Mouse (Mus musculus): ENCODE data around the gene Prrx2. TPM values are rescaled to one million over a fixed set of nuclear protein-coding genes. Genes with fewer than 3 reads are reported as not detected.

Gene Prrx2
- polyA plus RNA-seq, 1 experiment from 2014 or later: 140 TPM

- H3K27ac ChIP-seq: peak overlapping the region; percentile 76
- H3K4me1 ChIP-seq: peaks cover 91% of the 10 kb centered on the region
- no peak overlapping the region for H3K4me3 ChIP-seq
Measured at GRCm38 (mm10) chr2:30859782-30860181, 25.0 kb downstream of the Prrx2 start.

GRCm38 (mm10) chr2:30862081-30862480 lies 27.3 kb downstream of the Prrx2 start:
- H3K27me3 ChIP-seq (ENCODE audit: low read depth, poor library complexity, severe bottlenecking): no peaks in the 10 kb centered on the region
- no peak for DNase-seq (ENCODE audit: low spot score)
- H3K4me3 ChIP-seq: no peak overlapping the region
- peaks cover 88% of the 10 kb centered on the region for H3K4me1 ChIP-seq
- WGBS: 73% methylated on average over 4 of the region's 4 CpGs
- H3K9me3 ChIP-seq (replicated peaks): no peaks in the 10 kb centered on the region
- peaks cover 17% of the 10 kb centered on the region; the same call in 1 of the 2 replicates for H3K36me3 ChIP-seq
- H3K27ac ChIP-seq: peak overlapping the region; percentile 66; the same call in 1 of the 2 replicates

More at GRCm38 (mm10) chr2:30859782-30860181, 25.0 kb downstream of the Prrx2 start:
- Histone ChIP-seq H3K9me3 (replicated peaks) (no peaks in the 10 kb centered on the region), H3K27me3 (ENCODE audit: low read depth, poor library complexity, severe bottlenecking) (no peaks in the 10 kb centered on the region), H3K36me3 (peaks cover 25% of the 10 kb centered on the region; the same call in 1 of the 2 replicates)
- DNase-seq (ENCODE audit: low spot score): no peak
- WGBS: 85% methylated on average over 5 of the region's 5 CpGs

GRCm38 (mm10) chr2:30863574-30863973 lies 28.8 kb downstream of the Prrx2 start:
- Histone ChIP-seq H3K27ac (peak overlapping the region; percentile 93), H3K4me1 (peaks cover 76% of the 10 kb centered on the region), H3K36me3 (peaks cover 32% of the 10 kb centered on the region), H3K27me3 (ENCODE audit: low read depth, poor library complexity, severe bottlenecking) (no peaks in the 10 kb centered on the region), H3K4me3 (no peak overlapping the region), H3K9me3 (replicated peaks) (no peaks in the 10 kb centered on the region)
- no peak for DNase-seq (ENCODE audit: low spot score)
- WGBS: 51% methylated on average over 9 of the region's 9 CpGs

GRCm38 (mm10) chr2:30864968-30865381 lies 30.2 kb downstream of the Prrx2 start:
- Histone ChIP-seq H3K9me3 (replicated peaks) (no peaks in the 10 kb centered on the region), H3K27me3 (ENCODE audit: low read depth, poor library complexity, severe bottlenecking) (no peaks in the 10 kb centered on the region), H3K4me3 (peak overlapping the region; percentile 40), H3K36me3 (peaks cover 35% of the 10 kb centered on the region), H3K27ac (peak overlapping the region; percentile 93), H3K4me1 (peaks cover 75% of the 10 kb centered on the region)
- peak; percentile 77 for DNase-seq (ENCODE audit: low spot score)
- 2% methylated on average over 35 of the region's 35 CpGs for WGBS

- WGBS: 38% methylated on average over 3 of the region's 3 CpGs
- H3K36me3 ChIP-seq: peaks cover 35% of the 10 kb centered on the region
- H3K4me3 ChIP-seq: peak overlapping the region; percentile 40
- DNase-seq (ENCODE audit: low spot score): no peak
- peak overlapping the region; percentile 93 for H3K27ac ChIP-seq
- H3K9me3 ChIP-seq (replicated peaks): no peaks in the 10 kb centered on the region
- peaks cover 79% of the 10 kb centered on the region for H3K4me1 ChIP-seq
- no peaks in the 10 kb centered on the region for H3K27me3 ChIP-seq (ENCODE audit: low read depth, poor library complexity, severe bottlenecking)
Measured at GRCm38 (mm10) chr2:30865426-30865825, 30.7 kb downstream of the Prrx2 start.

GRCm38 (mm10) chr2:30870863-30871262 lies 36.1 kb downstream of the Prrx2 start:
- no peak overlapping the region for H3K4me3 ChIP-seq
- H3K27me3 ChIP-seq (ENCODE audit: low read depth, poor library complexity, severe bottlenecking): no peaks in the 10 kb centered on the region
- H3K36me3 ChIP-seq: peaks cover 34% of the 10 kb centered on the region
- DNase-seq (ENCODE audit: low spot score): no peak
- peaks cover 81% of the 10 kb centered on the region for H3K4me1 ChIP-seq
- H3K27ac ChIP-seq: peak overlapping the region; percentile 83
- no peaks in the 10 kb centered on the region for H3K9me3 ChIP-seq (replicated peaks)
- WGBS: 77% methylated on average over 8 of the region's 8 CpGs

- DNase-seq (ENCODE audit: low spot score): peak; percentile 89
- Histone ChIP-seq H3K36me3 (peaks cover 26% of the 10 kb centered on the region), H3K4me1 (peaks cover 91% of the 10 kb centered on the region), H3K27ac (peak overlapping the region; percentile 83), H3K4me3 (peak overlapping the region; percentile 3; the same call in 1 of the 2 replicates), H3K27me3 (ENCODE audit: low read depth, poor library complexity, severe bottlenecking) (no peaks in the 10 kb centered on the region), H3K9me3 (replicated peaks) (no peaks in the 10 kb centered on the region)
- 28% methylated on average over 6 of the region's 6 CpGs for WGBS
Measured at GRCm38 (mm10) chr2:30872669-30873068, 37.9 kb downstream of the Prrx2 start.

GRCm38 (mm10) chr2:30874445-30874844 lies 39.7 kb downstream of the Prrx2 start:
- Histone ChIP-seq H3K4me1 (peaks cover 82% of the 10 kb centered on the region), H3K27ac (peak overlapping the region; percentile 83), H3K4me3 (no peak overlapping the region), H3K9me3 (replicated peaks) (no peaks in the 10 kb centered on the region), H3K36me3 (peaks cover 26% of the 10 kb centered on the region), H3K27me3 (ENCODE audit: low read depth, poor library complexity, severe bottlenecking) (no peaks in the 10 kb centered on the region)
- WGBS: 51% methylated on average over 10 of the region's 10 CpGs
- DNase-seq (ENCODE audit: low spot score): no peak

GRCm38 (mm10) chr2:30875096-30875495 lies 40.3 kb downstream of the Prrx2 start:
- Histone ChIP-seq H3K27me3 (ENCODE audit: low read depth, poor library complexity, severe bottlenecking) (no peaks in the 10 kb centered on the region), H3K9me3 (replicated peaks) (no peaks in the 10 kb centered on the region), H3K4me1 (peaks cover 75% of the 10 kb centered on the region), H3K4me3 (peak overlapping the region; percentile 0; the same call in 1 of the 2 replicates), H3K36me3 (peaks cover 32% of the 10 kb centered on the region), H3K27ac (peak overlapping the region; percentile 83)
- no peak for DNase-seq (ENCODE audit: low spot score)
- WGBS: 71% methylated on average over 7 of the region's 7 CpGs

GRCm38 (mm10) chr2:30875621-30876432 lies 41.1 kb downstream of the Prrx2 start:
- no peaks in the 10 kb centered on the region for H3K27me3 ChIP-seq (ENCODE audit: low read depth, poor library complexity, severe bottlenecking)
- 47% methylated on average over 11 of the region's 11 CpGs for WGBS
- H3K36me3 ChIP-seq: peaks cover 39% of the 10 kb centered on the region
- DNase-seq (ENCODE audit: low spot score): peak; percentile 60
- peak overlapping the region; percentile 83 for H3K27ac ChIP-seq
- peaks cover 68% of the 10 kb centered on the region for H3K4me1 ChIP-seq
- no peaks in the 10 kb centered on the region for H3K9me3 ChIP-seq (replicated peaks)
- peak overlapping the region; percentile 0; the same call in 1 of the 2 replicates for H3K4me3 ChIP-seq

GRCm38 (mm10) chr2:30879481-30879880 lies 44.7 kb downstream of the Prrx2 start:
- H3K27ac ChIP-seq: no peak overlapping the region
- H3K9me3 ChIP-seq (replicated peaks): no peaks in the 10 kb centered on the region
- H3K36me3 ChIP-seq: peaks cover 72% of the 10 kb centered on the region
- WGBS: 94% methylated on average over 15 of the region's 15 CpGs
- peaks cover 31% of the 10 kb centered on the region for H3K4me1 ChIP-seq
- H3K27me3 ChIP-seq (ENCODE audit: low read depth, poor library complexity, severe bottlenecking): no peaks in the 10 kb centered on the region
- H3K4me3 ChIP-seq: no peak overlapping the region
- DNase-seq (ENCODE audit: low spot score): no peak

- Histone ChIP-seq H3K4me1 (peaks cover 25% of the 10 kb centered on the region), H3K4me3 (no peak overlapping the region), H3K9me3 (replicated peaks) (peaks cover 2% of the 10 kb centered on the region; the same call in 1 of the 2 replicates), H3K27ac (no peak overlapping the region), H3K27me3 (ENCODE audit: low read depth, poor library complexity, severe bottlenecking) (no peaks in the 10 kb centered on the region), H3K36me3 (peaks cover 83% of the 10 kb centered on the region)
- WGBS: 89% methylated on average over 7 of the region's 7 CpGs
- no peak for DNase-seq (ENCODE audit: low spot score)
Measured at GRCm38 (mm10) chr2:30881215-30881614, 46.4 kb downstream of the Prrx2 start.

- Histone ChIP-seq H3K4me1 (peaks cover 18% of the 10 kb centered on the region), H3K4me3 (no peak overlapping the region), H3K36me3 (peaks cover 69% of the 10 kb centered on the region), H3K9me3 (replicated peaks) (peaks cover 2% of the 10 kb centered on the region; the same call in 1 of the 2 replicates), H3K27me3 (ENCODE audit: low read depth, poor library complexity, severe bottlenecking) (no peaks in the 10 kb centered on the region), H3K27ac (peak overlapping the region; percentile 87; the same call in 1 of the 2 replicates)
- no peak for DNase-seq (ENCODE audit: low spot score)
- WGBS: 97% methylated on average over 4 of the region's 4 CpGs
Measured at GRCm38 (mm10) chr2:30884852-30885373, 50.1 kb downstream of the Prrx2 start.

Measured in limb, embryonic 10.5 days (tissue).